Mouse (Mus musculus): Measurements from ENCODE around the gene Ccdc33.

DNA sequence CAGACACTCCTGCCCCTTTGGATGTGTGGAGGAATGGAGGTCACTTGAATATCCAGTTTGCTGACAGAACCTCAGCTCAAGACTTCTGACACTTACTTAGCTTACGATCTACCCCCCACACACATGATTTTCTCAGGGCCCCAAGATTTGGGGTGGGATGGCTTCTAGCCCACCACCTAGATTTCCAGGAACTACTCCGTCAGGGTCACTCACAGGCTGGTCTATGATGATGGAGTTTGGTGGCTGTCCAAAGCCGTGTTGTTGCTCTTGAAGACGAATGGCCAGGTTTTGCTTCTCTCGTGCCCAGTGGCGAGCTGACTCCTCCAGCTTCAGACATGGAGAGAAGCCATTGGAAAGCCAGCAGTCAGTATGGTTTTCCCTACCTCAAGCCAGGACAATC is 89.0 kb downstream of the Ccdc33 start:
- TF ChIP-seq CTCF (IDR thresholded peaks at IDR 0.05; ENCODE audit: low read depth) (no peak), EP300 (IDR thresholded peaks at IDR 0.05; ENCODE audit: low read depth) (no peak)

Measured in liver, embryonic 14.5 days (tissue).